Mouse (Mus musculus) erythroblast, embryonic 14.5 days (primary cell): ENCODE measurements around the gene Pik3r2.

Experiments used
- GATA1 ChIP-seq: IDR thresholded peaks from 2 replicates; pipeline ENCODE4 v1.6.1; 2012; ENCODE audit warnings: low read length, inconsistent platforms, mixed read lengths
- TAL1 ChIP-seq: IDR thresholded peaks from 3 replicates; pipeline ENCODE4 v1.6.1; 2012; ENCODE audit warnings: low read length, inconsistent platforms, mixed read lengths

DNA sequence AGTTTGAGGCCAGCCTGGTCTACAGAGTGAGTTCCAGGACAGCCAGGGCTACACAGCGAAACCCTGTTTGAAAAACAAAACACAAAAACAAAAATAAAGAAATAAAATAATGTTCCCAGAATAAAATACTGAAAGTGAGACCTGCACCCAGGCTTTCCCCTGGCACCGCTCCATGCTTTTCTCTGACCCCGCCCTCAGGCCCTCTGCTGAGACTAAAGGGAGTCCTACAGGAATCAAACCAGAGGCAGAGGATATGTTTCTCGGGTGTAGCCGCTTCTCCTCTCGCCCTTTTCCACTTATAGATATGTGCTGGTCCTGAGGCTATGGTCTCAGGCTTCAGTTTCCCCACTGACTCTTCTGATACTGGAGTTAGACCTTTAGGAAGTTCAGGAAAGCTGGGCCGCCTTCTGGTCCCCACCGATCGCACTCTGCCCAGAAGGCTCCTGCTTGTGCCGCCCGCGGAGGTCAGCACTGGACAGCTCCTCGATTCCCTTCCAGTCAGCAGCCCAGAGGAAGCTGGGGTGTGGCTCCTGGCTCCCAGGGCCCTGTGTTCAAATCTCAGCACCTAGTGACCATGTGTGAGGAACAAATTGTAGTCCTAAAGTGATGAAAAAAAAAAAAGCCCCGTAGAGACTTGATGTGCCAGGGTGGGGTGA, 50.6 kb downstream of the Pik3r2 start:
- no peak for TF ChIP-seq GATA1
- TF ChIP-seq TAL1: no peak
